ENCODE assay signal across 8 mouse cellular contexts in the genomic region with DNA sequence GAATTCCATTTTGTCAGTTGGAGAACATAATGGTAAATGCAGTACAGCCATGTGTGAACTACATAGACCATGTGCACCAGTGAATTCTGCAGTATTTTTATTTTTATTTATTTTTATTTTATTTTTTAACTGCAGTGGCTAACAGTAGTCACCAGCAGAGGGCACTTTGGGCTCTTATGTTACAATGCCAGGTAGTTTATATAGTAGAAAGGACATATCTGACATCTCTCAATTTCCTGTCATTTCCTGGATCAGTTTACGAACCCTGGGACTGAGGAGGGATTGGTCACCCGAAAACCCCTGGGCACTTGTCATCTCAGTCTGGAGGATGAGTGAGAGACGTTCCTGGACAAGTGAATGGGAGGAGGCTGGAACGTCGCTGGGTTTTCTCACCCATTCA. TPM values are rescaled to one million over a fixed set of nuclear protein-coding genes. Genes with fewer than 3 reads are reported as not detected.
DNase-seq lines count a peak whose midpoint lies in the region; ATAC-seq and TF ChIP-seq lines count a peak whose summit lies in the region.

No protein-coding gene starts in this region.

- no peak overlapping the region for H3K27ac ChIP-seq in kidney, adult 2 months (ENCODE audit: insufficient read depth, low read depth, low read length)
- H3K27ac ChIP-seq in forebrain, embryonic 13.5 days: no peak overlapping the region
- H3K27ac ChIP-seq in limb, embryonic 14.5 days (replicated peaks; ENCODE audit: low read depth, low read length): no peak overlapping the region
- H3K27ac ChIP-seq in intestine, embryonic 15.5 days: no peak overlapping the region

- H3K9me3 ChIP-seq in forebrain, embryonic 13.5 days (replicated peaks): no peaks in the 10 kb centered on the region
- H3K9me3 ChIP-seq in limb, embryonic 14.5 days (ENCODE audit: control insufficient read depth, low read length): no peaks in the 10 kb centered on the region
- H3K9me3 ChIP-seq in intestine, embryonic 15.5 days: no peaks in the 10 kb centered on the region

- ATAC-seq in forebrain, embryonic 13.5 days: 0 out of 2 replicates have a peak, but pooled peaks have one; percentile 51
- no peak for ATAC-seq in limb, embryonic 14.5 days (ENCODE audit: low FRiP score, low read depth)
- no peak for ATAC-seq in intestine, embryonic 15.5 days

- no peak for TF ChIP-seq POLR2A in kidney, adult 2 months (IDR thresholded peaks at IDR 0.05; ENCODE audit: low read depth, low read length)
- TF ChIP-seq POLR2A in limb, embryonic 14.5 days (IDR thresholded peaks at IDR 0.05; ENCODE audit: borderline replicate concordance, extremely low read depth, insufficient read depth, insufficient read length): no peak

- no peaks in the 10 kb centered on the region for H3K4me1 ChIP-seq in kidney, adult 2 months (ENCODE audit: control insufficient read depth, insufficient read depth, low read length)
- H3K4me1 ChIP-seq in forebrain, embryonic 13.5 days: no peaks in the 10 kb centered on the region
- no peaks in the 10 kb centered on the region for H3K4me1 ChIP-seq in limb, embryonic 14.5 days (ENCODE audit: control insufficient read depth, insufficient read depth, low read length)
- H3K4me1 ChIP-seq in intestine, embryonic 15.5 days (replicated peaks): no peaks in the 10 kb centered on the region

- H3K36me3 ChIP-seq in kidney, adult 2 months (ENCODE audit: control insufficient read depth, insufficient read depth, low read length): no peaks in the 10 kb centered on the region
- H3K36me3 ChIP-seq in forebrain, embryonic 13.5 days (ENCODE audit: poor library complexity, severe bottlenecking): no peaks in the 10 kb centered on the region
- no peaks in the 10 kb centered on the region for H3K36me3 ChIP-seq in limb, embryonic 14.5 days (ENCODE audit: control insufficient read depth, insufficient read depth, low read length)
- H3K36me3 ChIP-seq in intestine, embryonic 15.5 days: no peaks in the 10 kb centered on the region

- no peaks in the 10 kb centered on the region for H3K27me3 ChIP-seq in kidney, adult 2 months (replicated peaks; ENCODE audit: control insufficient read depth, insufficient read depth, low read length)
- peaks cover 39% of the 10 kb centered on the region for H3K27me3 ChIP-seq in forebrain, embryonic 13.5 days
- H3K27me3 ChIP-seq in limb, embryonic 14.5 days (ENCODE audit: control insufficient read depth, insufficient read depth, low read length): no peaks in the 10 kb centered on the region
- H3K27me3 ChIP-seq in intestine, embryonic 15.5 days (replicated peaks): no peaks in the 10 kb centered on the region

- TF ChIP-seq CTCF in kidney, adult 2 months (conservative IDR thresholded peaks at IDR 0.05; ENCODE audit: insufficient read depth, insufficient read length, low read depth, low read length): no peak

- 23% methylated on average over 5 of the region's 5 CpGs for WGBS in kidney, adult 2 months
- WGBS in forebrain, embryonic 13.5 days: 24% methylated on average over 5 of the region's 5 CpGs
- 20% methylated on average over 5 of the region's 5 CpGs for WGBS in limb, embryonic 14.5 days
- WGBS in intestine, embryonic 15.5 days: 22% methylated on average over 5 of the region's 5 CpGs

- peak; percentile 10 for DNase-seq in kidney, adult 2 months
- DNase-seq in kidney, adult 18-20 months: no peak
- peak; percentile 14 for DNase-seq in MEL-GATA-1-ER (ENCODE audit: extremely low read depth, low read depth)
- peak; percentile 35 for DNase-seq in limb, embryonic 14.5 days (ENCODE audit: low spot score)
- DNase-seq in telencephalon, adult 2 months (ENCODE audit: low read depth, low spot score): peak; percentile 10
- no peak for DNase-seq in cerebellum, adult 18-20 months

- H3K9ac ChIP-seq in forebrain, embryonic 13.5 days: no peak overlapping the region
- no peak overlapping the region for H3K9ac ChIP-seq in limb, embryonic 14.5 days (ENCODE audit: low read depth, low read length, severe bottlenecking)
- H3K9ac ChIP-seq in intestine, embryonic 15.5 days: no peak overlapping the region

- H3K4me2 ChIP-seq in forebrain, embryonic 13.5 days: peak overlapping the region; percentile 30; the same call in 1 of the 2 replicates
- H3K4me2 ChIP-seq in limb, embryonic 14.5 days (replicated peaks; ENCODE audit: low read depth, low read length, severe bottlenecking): no peak overlapping the region
- H3K4me2 ChIP-seq in intestine, embryonic 15.5 days (replicated peaks): no peak overlapping the region

- H3K4me3 ChIP-seq in kidney, adult 2 months (ENCODE audit: insufficient read depth, low read depth, low read length): no peak overlapping the region
- no peak overlapping the region for H3K4me3 ChIP-seq in forebrain, embryonic 13.5 days
- H3K4me3 ChIP-seq in limb, embryonic 14.5 days (replicated peaks; ENCODE audit: low read length): no peak overlapping the region
- no peak overlapping the region for H3K4me3 ChIP-seq in intestine, embryonic 15.5 days (replicated peaks)

RNA-seq across cellular contexts. Expression of a gene that starts 52.4 kb away (rescaled TPM):
- polyA plus RNA-seq in kidney, adult 2 months (2012; rRNA removed): 11.3 and 15.1 TPM in 2 replicates
- polyA plus RNA-seq in forebrain, embryonic 13.5 days (2015; fragmentation: Nextera tagmentation; extraction: Ambion mirVana): 49.5 and 53.9 TPM in 2 replicates
- 49.6 and 81.1 TPM in 2 replicates for polyA plus RNA-seq in limb, embryonic 14.5 days (2012; rRNA removed)
- polyA plus RNA-seq in limb, embryonic 14.5 days (2014; fragmentation: Nextera tagmentation; extraction: Ambion mirVana): 33.9 and 35.9 TPM in 2 replicates
- 27.0 and 28.0 TPM in 2 replicates for polyA plus RNA-seq in intestine, embryonic 15.5 days (2015; fragmentation: Nextera tagmentation; extraction: Ambion mirVana)

Comparison
In these comparisons a context has a peak if more than half of its experiments do, and no peak if none do; other contexts are left out.
1. DNase-seq: peak in kidney, adult 2 months (single experiment), MEL-GATA-1-ER (single experiment), limb, embryonic 14.5 days (single experiment) and telencephalon, adult 2 months (single experiment); none in kidney, adult 18-20 months (single experiment) and cerebellum, adult 18-20 months (0 of 2).